ENCODE assay signal across 10 mouse cellular contexts in the genomic region with DNA sequence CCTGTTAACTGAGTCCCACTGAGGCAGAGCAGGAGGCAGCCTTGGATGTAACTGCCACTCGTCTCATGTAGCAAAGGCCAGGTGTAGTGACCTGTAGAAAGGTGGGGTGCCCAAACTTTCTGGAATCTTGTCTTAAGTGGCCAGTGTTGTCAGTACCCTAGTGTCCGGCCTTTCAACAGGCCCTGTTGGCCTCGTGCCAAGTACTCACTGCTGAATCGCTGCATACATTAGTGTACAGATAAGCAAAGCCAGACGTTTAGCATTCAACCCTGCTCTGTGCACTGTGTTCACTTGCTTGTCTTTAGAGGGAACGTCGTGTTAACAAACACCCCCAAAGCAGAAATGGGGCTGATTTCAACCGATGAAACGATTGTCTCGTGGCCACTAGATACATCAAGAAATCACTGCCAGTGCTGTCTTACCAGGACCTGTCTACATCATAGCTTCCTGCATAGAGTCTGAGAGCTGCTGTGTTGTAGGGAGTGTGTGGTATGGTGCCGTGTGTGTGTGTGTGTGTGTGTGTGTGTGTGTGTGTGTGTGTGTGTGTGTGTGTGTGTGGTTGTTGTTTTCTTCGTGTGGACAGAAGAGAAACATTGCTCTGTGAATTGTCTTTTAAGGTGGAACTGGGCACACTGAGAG. TPM values are rescaled to one million over a fixed set of nuclear protein-coding genes. Genes with fewer than 3 reads are reported as not detected.
A peak's percentile ranks its signal among the peaks of the same experiment; 100 is the strongest.
DNase-seq lines count a peak whose midpoint lies in the region; ATAC-seq and TF ChIP-seq lines count a peak whose summit lies in the region.
"Had no signal": no experiment of that assay in that cellular context is flagged by ENCODE, and none has a peak within 500 bp of the region (broad histone marks: within the 10 kb centered on the region; RNA-seq: fewer than 3 reads in every experiment).

No protein-coding gene starts in this region.

- peak; percentile 63; the same call in 1 of the 2 replicates for ATAC-seq in intestine, embryonic 16.5 days
- ATAC-seq in stomach, embryonic 16.5 days (ENCODE audit: insufficient read depth, low FRiP score): peak; percentile 75; the same call in 1 of the 2 replicates
- ATAC-seq: CD4-positive, CD25-positive, alpha-beta regulatory T cell, adult 4 months had no signal

- TF ChIP-seq POLR2A in heart, adult 2 months (IDR thresholded peaks at IDR 0.05; ENCODE audit: insufficient read depth, low read depth, low read length): no peak

- TF ChIP-seq CTCF in heart, adult 2 months (IDR thresholded peaks at IDR 0.05): no peak

- intact Hi-C loops in heart, adult 2 months (cut with DNase I): no loop called here

- no peak for DNase-seq in heart, embryonic 10.5 days (ENCODE audit: low spot score)
- DNase-seq in heart, adult 2 months: no peak
- peak; percentile 70 for DNase-seq in testis, postnatal 10 days (ENCODE audit: low spot score)
- DNase-seq in testis, postnatal 14 days (ENCODE audit: low spot score): no peak
- no peak for DNase-seq in gastrocnemius, postnatal 4 days (ENCODE audit: low spot score in 2 of 2)
- DNase-seq in spleen, postnatal 4 days (ENCODE audit: low spot score in 2 of 2): no peak

- peaks cover 9% of the 10 kb centered on the region for H3K27me3 ChIP-seq in heart, embryonic 10.5 days (ENCODE audit: insufficient read depth, poor library complexity, severe bottlenecking)
- H3K27me3 ChIP-seq in heart, adult 2 months (ENCODE audit: control insufficient read depth, insufficient read depth, low read length): no peaks in the 10 kb centered on the region
- no peaks in the 10 kb centered on the region for H3K27me3 ChIP-seq in intestine, embryonic 16.5 days (replicated peaks; ENCODE audit: control insufficient read depth, insufficient read depth, low read length)
- no peaks in the 10 kb centered on the region for H3K27me3 ChIP-seq in stomach, embryonic 16.5 days (ENCODE audit: control insufficient read depth, insufficient read depth, low read length)

- H3K4me2 ChIP-seq in intestine, embryonic 16.5 days (ENCODE audit: low read depth, low read length): no peak overlapping the region
- no peak overlapping the region for H3K4me2 ChIP-seq in stomach, embryonic 16.5 days (ENCODE audit: low read depth, low read length)

- no peaks in the 10 kb centered on the region for H3K9me3 ChIP-seq in heart, embryonic 10.5 days
- H3K9me3 ChIP-seq in intestine, embryonic 16.5 days (ENCODE audit: control insufficient read depth, low read length): no peaks in the 10 kb centered on the region
- no peaks in the 10 kb centered on the region for H3K9me3 ChIP-seq in stomach, embryonic 16.5 days (replicated peaks; ENCODE audit: control insufficient read depth, low read length)

- TF ChIP-seq EP300 in heart, adult 2 months (IDR thresholded peaks at IDR 0.05; ENCODE audit: insufficient read depth, low read depth, low read length): no peak

- H3K27ac ChIP-seq in heart, embryonic 10.5 days: peak overlapping the region; percentile 47
- no peak overlapping the region for H3K27ac ChIP-seq in heart, adult 2 months
- no peak overlapping the region for H3K27ac ChIP-seq in intestine, embryonic 16.5 days (ENCODE audit: low read length)
- no peak overlapping the region for H3K27ac ChIP-seq in stomach, embryonic 16.5 days (ENCODE audit: low read length)

- no peak overlapping the region for H3K4me3 ChIP-seq in heart, embryonic 10.5 days
- no peak overlapping the region for H3K4me3 ChIP-seq in heart, adult 2 months
- no peak overlapping the region for H3K4me3 ChIP-seq in intestine, embryonic 16.5 days (ENCODE audit: low read length)
- H3K4me3 ChIP-seq in stomach, embryonic 16.5 days (replicated peaks; ENCODE audit: low read length): no peak overlapping the region

- H3K79me2 ChIP-seq in heart, adult 2 months (replicated peaks; ENCODE audit: control insufficient read depth, insufficient read depth, low read length): no peaks in the 10 kb centered on the region

- WGBS in heart, embryonic 10.5 days: 27% methylated on average over 12 of the region's 12 CpGs
- WGBS in heart, adult 2 months: 37% methylated on average over 12 of the region's 12 CpGs
- whole genome bisulfite sequencing in intestine, embryonic 16.5 days: 31% methylated on average over 12 of the region's 12 CpGs
- 29% methylated on average over 12 of the region's 12 CpGs for WGBS in stomach, embryonic 16.5 days

- H3K36me3 ChIP-seq in heart, embryonic 10.5 days: no peaks in the 10 kb centered on the region
- H3K36me3 ChIP-seq in heart, adult 2 months (ENCODE audit: control insufficient read depth, insufficient read depth, low read length): no peaks in the 10 kb centered on the region
- H3K36me3 ChIP-seq in intestine, embryonic 16.5 days (ENCODE audit: control insufficient read depth, insufficient read depth, low read length): no peaks in the 10 kb centered on the region
- no peaks in the 10 kb centered on the region for H3K36me3 ChIP-seq in stomach, embryonic 16.5 days (ENCODE audit: control insufficient read depth, insufficient read depth, low read length)

- H3K4me1 ChIP-seq in heart, embryonic 10.5 days: peaks cover 52% of the 10 kb centered on the region
- peaks cover 3% of the 10 kb centered on the region for H3K4me1 ChIP-seq in heart, adult 2 months (ENCODE audit: control insufficient read depth, insufficient read depth, low read length)
- peaks cover 18% of the 10 kb centered on the region; the same call in 1 of the 2 replicates for H3K4me1 ChIP-seq in intestine, embryonic 16.5 days (ENCODE audit: control insufficient read depth, insufficient read depth, low read length)
- H3K4me1 ChIP-seq in stomach, embryonic 16.5 days (ENCODE audit: control insufficient read depth, insufficient read depth, low read length): peaks cover 18% of the 10 kb centered on the region

- no peak overlapping the region for H3K9ac ChIP-seq in heart, adult 2 months (ENCODE audit: low read depth, low read length)
- no peak overlapping the region for H3K9ac ChIP-seq in intestine, embryonic 16.5 days (ENCODE audit: low read depth, low read length)
- H3K9ac ChIP-seq in stomach, embryonic 16.5 days (ENCODE audit: low read length): no peak overlapping the region; the same call in 1 of the 2 replicates

RNA-seq across cellular contexts. Expression of gene Ackr3, which starts 24.0 kb away (rescaled TPM):
- polyA plus RNA-seq in heart, embryonic 10.5 days (2016; fragmentation: Nextera tagmentation; extraction: Ambion mirVana): 24.7 and 25.5 TPM in 2 replicates
- total RNA-seq in heart, adult 2 months (2021): 10 to 100 TPM; 56.5 to 58.0 TPM
- polyA plus RNA-seq in heart, adult 2 months (2012; rRNA removed): 186 and 351 TPM in 2 replicates
- polyA plus RNA-seq in intestine, embryonic 16.5 days (2015; fragmentation: Nextera tagmentation; extraction: Ambion mirVana): 11.8 and 12.7 TPM in 2 replicates
- polyA plus RNA-seq in stomach, embryonic 16.5 days (2015; fragmentation: Nextera tagmentation; extraction: Ambion mirVana): 22.2 and 29.7 TPM in 2 replicates
- total RNA-seq in gastrocnemius, postnatal 4 days (2021): 10 to 100 TPM; 12.7 to 18.9 TPM
- total RNA-seq: megakaryocyte progenitor cell, adult 5-6 weeks had no signal
- polyA plus RNA-seq: CD4-positive, CD25-positive, alpha-beta regulatory T cell, adult 4 months had no signal
